Mouse (Mus musculus): ENCODE measurements around the gene Selplg.

DNA sequence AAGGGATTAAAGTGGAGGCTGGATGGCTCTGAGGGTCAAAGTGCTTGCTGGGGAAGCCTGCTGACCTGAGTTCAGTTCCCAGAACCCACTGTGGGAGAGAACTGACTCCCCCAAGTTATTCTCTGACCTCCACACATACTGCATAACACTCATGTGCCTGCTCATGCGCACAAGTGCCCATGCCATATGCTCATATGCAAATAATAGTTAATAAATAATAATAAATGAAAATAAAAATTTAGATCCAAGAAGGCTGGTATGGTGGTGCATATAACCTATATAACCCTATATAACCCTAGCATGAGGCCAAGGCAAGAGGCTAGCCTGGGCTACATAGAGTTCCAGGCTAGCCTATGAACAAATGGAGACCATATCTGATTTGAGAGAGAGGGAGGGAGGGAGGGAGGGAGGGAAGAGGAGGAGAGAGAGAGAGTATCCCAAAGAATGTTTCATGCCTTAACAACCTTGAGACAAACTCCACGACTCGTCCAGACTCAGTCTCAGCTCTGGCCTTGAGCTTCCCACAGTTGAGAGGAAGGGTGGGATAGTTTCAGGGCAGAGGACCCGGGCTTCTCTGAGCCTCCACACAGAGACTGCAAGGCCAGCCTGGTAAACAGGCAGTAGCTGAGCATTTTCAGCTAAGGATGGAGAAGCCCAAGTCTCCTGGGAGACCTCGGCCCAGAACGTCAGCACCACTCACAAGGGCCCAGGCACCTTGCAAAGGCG is 2.7 kb downstream of the Selplg start:
- TF ChIP-seq CTCF (IDR thresholded peaks at IDR 0.05): no peak
- TF ChIP-seq EP300 (IDR thresholded peaks at IDR 0.05): no peak
